Mouse (Mus musculus): ENCODE measurements around the gene Clec16a. TPM values are rescaled to one million over a fixed set of nuclear protein-coding genes. Genes with fewer than 3 reads are reported as not detected.

The Clec16a gene
- polyA plus RNA-seq, 1 experiment from 2014 or later, result 71.6 TPM

DNA sequence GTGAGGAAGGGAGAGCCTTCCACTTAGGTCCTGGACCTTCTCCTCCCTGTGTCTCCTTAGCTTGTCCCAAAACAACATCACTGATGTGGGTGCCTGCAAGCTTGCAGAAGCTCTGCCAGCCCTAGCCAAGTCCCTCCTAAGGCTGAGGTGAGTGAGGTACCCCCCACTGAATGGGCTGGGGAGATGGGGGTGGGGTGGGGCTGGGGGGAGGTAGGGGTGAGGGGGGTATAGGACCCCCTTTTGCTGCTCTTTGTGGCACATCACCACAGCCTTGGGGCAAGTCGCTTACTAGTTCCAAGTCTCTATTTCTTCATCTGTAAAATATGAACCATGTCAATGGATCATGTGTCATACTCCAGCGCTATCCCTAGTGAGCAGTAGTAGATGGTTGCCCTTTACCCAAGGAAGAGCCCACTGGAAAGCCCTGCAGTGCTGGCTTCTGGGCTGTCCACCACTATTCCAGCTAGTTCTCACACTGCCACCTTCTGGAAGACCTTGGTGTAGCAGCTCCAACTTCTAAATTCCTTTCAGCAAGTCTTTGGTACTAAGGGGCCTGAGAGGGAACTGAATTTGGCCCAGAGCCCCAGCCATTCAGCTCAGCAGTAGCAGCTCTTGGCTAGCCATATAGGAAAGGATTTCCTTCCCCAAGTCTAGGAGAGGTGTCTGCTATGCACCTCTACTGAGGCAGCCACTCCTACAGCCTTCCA is 24.1 kb upstream of the Clec16a start:
- Histone ChIP-seq H3K4me3 (no peak overlapping the region), H3K9me3 (no peaks in the 10 kb centered on the region), H3K9ac (no peak overlapping the region), H3K27ac (no peak overlapping the region), H3K27me3 (no peaks in the 10 kb centered on the region), H3K4me2 (no peak overlapping the region), H3K36me3 (no peaks in the 10 kb centered on the region), H3K4me1 (replicated peaks) (no peaks in the 10 kb centered on the region)
- ATAC-seq (ENCODE audit: low FRiP score), result peak; percentile 70; the same call in 1 of the 2 replicates
- WGBS, result 54% methylated on average over 2 of the region's 2 CpGs

DNA sequence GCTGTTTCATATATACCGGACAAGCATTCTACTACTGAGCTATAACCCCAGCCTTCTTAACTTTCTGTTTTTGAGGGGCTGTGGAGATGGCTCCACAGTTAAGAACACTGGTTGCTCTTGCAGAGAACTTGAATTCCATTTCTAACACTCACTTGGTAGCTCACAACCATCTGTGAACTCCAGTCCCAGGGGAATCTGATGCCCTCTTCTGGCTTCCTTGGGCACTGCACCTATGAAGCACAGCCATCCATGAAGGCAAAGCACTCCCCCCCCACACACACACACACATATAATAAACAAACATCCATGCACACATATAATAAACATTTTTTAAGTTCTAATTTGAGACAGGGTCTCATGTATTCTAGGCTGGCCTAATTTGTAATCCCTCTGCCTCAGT is 22.3 kb upstream of the Clec16a start:
- Histone ChIP-seq H3K36me3 (no peaks in the 10 kb centered on the region; the same call in 1 of the 2 replicates), H3K9ac (no peak overlapping the region), H3K9me3 (no peaks in the 10 kb centered on the region), H3K27me3 (no peaks in the 10 kb centered on the region), H3K4me1 (replicated peaks) (no peaks in the 10 kb centered on the region), H3K4me2 (no peak overlapping the region), H3K27ac (no peak overlapping the region), H3K4me3 (no peak overlapping the region)
- ATAC-seq (ENCODE audit: low FRiP score), result no peak
- WGBS, result 100% methylated on average over 1 of the region's 1 CpGs

DNA sequence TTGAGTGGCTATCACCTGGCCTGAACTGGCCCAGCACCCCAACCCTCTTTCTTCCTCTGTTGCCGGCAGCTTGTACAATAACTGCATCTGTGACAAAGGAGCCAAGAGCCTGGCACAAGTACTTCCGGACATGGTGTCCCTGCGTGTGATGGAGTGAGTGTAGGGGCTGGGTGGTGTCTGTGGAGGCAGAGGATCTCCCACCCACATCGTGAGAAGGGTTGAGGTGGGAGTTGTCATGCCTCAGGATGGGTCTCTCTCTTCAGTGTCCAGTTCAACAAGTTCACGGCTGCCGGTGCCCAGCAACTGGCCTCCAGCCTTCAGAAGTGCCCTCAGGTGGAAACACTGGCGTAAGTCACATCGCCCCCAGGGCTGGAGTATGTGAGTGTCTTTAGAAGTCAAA is 21.5 kb upstream of the Clec16a start:
- Histone ChIP-seq H3K4me1 (replicated peaks) (no peaks in the 10 kb centered on the region), H3K4me3 (no peak overlapping the region), H3K27me3 (no peaks in the 10 kb centered on the region), H3K27ac (no peak overlapping the region), H3K9me3 (no peaks in the 10 kb centered on the region), H3K9ac (no peak overlapping the region), H3K4me2 (no peak overlapping the region), H3K36me3 (no peaks in the 10 kb centered on the region; the same call in 1 of the 2 replicates)
- ATAC-seq (ENCODE audit: low FRiP score), result no peak
- WGBS, result 90% methylated on average over 8 of the region's 8 CpGs

DNA sequence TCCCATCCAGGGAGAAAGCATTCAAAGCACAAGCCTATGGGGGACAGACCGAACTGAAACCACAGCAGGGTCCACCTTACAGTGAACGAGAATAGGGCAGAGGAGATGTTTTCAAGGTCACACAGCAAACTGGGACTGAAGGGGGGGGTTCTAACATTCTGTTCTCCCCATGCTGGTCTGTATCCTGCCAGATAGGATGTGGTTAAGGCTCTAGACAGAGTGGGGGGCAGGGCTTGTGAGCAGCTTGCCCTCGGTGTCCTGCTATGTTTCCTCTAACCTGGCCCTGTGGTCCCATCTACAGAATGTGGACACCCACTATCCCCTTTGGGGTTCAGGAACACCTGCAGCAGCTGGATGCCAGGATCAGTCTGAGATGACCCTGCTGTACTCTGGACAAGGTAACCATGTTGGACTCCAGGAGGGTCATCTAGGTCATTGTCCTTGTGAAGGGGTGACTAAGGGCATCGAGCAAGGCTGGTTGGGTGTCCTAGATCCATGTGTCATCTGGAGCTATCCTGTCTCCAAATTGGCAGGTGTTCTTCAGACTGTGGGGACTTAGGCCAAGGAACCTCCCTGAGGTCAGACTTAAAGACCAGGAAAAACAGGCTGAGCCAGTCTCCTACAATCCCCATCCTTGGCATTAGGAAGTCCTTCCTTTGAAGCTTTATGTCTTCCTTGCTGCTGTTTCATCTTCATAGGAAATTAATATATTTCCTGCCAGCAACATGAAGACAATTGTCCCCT is 20.1 kb upstream of the Clec16a start:
- H3K27me3 ChIP-seq, result no peaks in the 10 kb centered on the region
- no peaks in the 10 kb centered on the region for H3K9me3 ChIP-seq
- no peak overlapping the region for H3K9ac ChIP-seq
- no peak overlapping the region for H3K27ac ChIP-seq
- no peak overlapping the region for H3K4me2 ChIP-seq
- no peaks in the 10 kb centered on the region for H3K4me1 ChIP-seq (replicated peaks)
- WGBS, result 78% methylated on average over 4 of the region's 4 CpGs
- H3K4me3 ChIP-seq, result no peak overlapping the region
- ATAC-seq (ENCODE audit: low FRiP score), result no peak
- H3K36me3 ChIP-seq, result peaks cover 13% of the 10 kb centered on the region

DNA sequence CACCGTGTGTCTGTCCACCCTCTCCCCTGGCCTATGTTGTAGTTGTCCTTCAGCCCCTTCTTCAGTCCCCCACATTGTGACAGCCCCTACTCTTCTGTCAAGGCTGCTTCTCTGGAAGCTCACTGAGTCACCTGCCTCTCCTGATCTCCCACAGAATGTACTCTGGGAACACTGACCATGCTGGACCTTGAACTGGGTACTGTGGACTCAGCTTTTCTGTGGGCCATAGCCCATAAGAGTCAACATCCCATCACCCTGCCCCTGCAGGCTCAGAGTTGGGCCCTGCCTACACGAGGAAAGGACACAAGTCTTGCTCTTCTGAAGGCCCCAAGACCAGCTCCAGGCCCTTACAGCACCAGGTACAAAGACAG is 19.5 kb upstream of the Clec16a start:
- Histone ChIP-seq H3K9ac (no peak overlapping the region), H3K9me3 (no peaks in the 10 kb centered on the region), H3K4me1 (replicated peaks) (no peaks in the 10 kb centered on the region), H3K4me2 (no peak overlapping the region), H3K36me3 (peaks cover 19% of the 10 kb centered on the region), H3K27ac (no peak overlapping the region), H3K27me3 (no peaks in the 10 kb centered on the region), H3K4me3 (no peak overlapping the region)
- no peak for ATAC-seq (ENCODE audit: low FRiP score)
- 69% methylated on average over 2 of the region's 2 CpGs for WGBS

DNA sequence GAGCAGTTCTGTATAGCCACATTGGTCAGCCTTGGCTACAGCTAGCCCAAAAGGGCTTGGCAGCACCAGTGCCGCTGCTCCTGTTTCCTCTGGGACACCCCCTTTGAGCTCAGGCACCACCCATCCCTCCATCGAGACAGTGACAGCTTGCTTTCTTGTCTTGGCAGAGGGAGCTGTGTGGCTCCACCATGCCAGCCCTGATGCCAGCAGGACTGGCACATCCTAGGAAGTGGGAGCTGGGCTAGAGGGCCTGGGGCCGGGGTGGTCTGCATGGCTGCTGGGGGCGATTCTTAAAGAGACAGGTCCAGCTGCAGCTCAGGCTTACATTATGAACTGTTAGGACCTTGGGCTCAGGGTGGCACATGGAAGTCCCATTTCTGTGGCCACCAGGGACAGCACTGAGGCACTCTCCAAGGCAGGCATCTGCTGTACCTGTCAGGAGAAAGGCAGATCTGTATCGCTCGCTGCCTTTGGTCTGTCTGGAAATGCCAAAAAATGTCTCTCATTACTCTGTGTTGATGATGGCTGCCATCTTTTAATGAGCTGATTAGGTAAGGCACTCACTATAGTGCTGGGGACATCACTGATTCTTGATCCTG is 18.0 kb upstream of the Clec16a start:
- no peak overlapping the region for H3K4me2 ChIP-seq
- H3K9me3 ChIP-seq, result no peaks in the 10 kb centered on the region
- ATAC-seq (ENCODE audit: low FRiP score), result peak; percentile 33; the same call in 1 of the 2 replicates
- no peak overlapping the region for H3K9ac ChIP-seq
- H3K27me3 ChIP-seq, result no peaks in the 10 kb centered on the region
- H3K27ac ChIP-seq, result no peak overlapping the region
- WGBS, result 79% methylated on average over 6 of the region's 6 CpGs
- peaks cover 30% of the 10 kb centered on the region for H3K36me3 ChIP-seq
- no peaks in the 10 kb centered on the region for H3K4me1 ChIP-seq (replicated peaks)
- no peak overlapping the region for H3K4me3 ChIP-seq

DNA sequence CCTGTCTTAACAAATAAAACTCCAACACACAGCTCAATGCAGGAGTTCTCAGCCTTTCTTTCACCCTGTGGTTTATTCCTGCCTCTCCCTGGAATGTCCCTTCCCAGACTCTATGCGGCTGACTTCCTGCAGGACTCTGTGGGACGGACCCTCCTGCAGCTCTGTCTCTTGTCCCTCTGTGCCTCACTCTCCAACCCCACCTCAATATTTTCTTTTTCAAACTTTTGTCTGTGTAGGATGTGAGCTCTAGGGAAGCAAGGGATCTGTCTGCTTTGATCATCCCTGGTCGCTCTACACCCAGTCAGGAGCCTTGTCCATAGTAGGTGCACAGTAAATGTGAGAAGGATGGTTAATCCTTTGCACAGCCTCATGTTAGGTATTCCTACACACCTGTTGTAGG is 16.8 kb upstream of the Clec16a start:
- H3K36me3 ChIP-seq, result peaks cover 32% of the 10 kb centered on the region
- no peaks in the 10 kb centered on the region for H3K9me3 ChIP-seq

DNA sequence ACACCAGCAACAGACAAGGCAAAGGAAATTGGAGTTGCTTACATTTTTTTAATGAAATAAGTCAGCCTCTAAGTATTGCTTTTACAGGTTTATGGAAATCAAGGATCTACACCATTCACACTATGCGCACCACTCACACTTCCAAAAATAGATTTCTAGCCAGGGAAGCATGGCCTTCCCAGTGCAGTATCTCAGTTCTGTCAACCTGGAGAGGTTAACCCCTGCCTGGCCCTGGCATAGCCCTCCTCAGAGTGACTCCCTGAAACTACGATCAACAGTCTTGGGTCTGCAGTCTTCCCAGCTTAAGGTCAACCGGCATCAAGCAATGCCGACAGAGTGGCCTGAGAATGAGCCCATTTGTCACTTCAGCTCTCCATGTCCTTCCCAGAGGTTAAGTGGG is 15.0 kb upstream of the Clec16a start:
- H3K36me3 ChIP-seq, result peaks cover 32% of the 10 kb centered on the region
- no peak overlapping the region for H3K9ac ChIP-seq
- H3K27ac ChIP-seq, result no peak overlapping the region
- H3K4me2 ChIP-seq, result no peak overlapping the region
- H3K4me3 ChIP-seq, result no peak overlapping the region
- H3K9me3 ChIP-seq, result no peaks in the 10 kb centered on the region
- H3K27me3 ChIP-seq, result no peaks in the 10 kb centered on the region
- 87% methylated on average over 4 of the region's 4 CpGs for WGBS
- no peak for ATAC-seq (ENCODE audit: low FRiP score)
- H3K4me1 ChIP-seq (replicated peaks), result peaks cover 11% of the 10 kb centered on the region

More for the DNA sequence above, 16.8 kb upstream of the Clec16a start:
- no peak overlapping the region for H3K9ac ChIP-seq
- 85% methylated on average over 3 of the region's 3 CpGs for WGBS
- H3K4me1 ChIP-seq (replicated peaks), result peaks cover 4% of the 10 kb centered on the region; the same call in 1 of the 2 replicates
- no peak for ATAC-seq (ENCODE audit: low FRiP score)
- no peaks in the 10 kb centered on the region for H3K27me3 ChIP-seq
- H3K4me2 ChIP-seq, result no peak overlapping the region
- no peak overlapping the region for H3K4me3 ChIP-seq
- no peak overlapping the region for H3K27ac ChIP-seq

DNA sequence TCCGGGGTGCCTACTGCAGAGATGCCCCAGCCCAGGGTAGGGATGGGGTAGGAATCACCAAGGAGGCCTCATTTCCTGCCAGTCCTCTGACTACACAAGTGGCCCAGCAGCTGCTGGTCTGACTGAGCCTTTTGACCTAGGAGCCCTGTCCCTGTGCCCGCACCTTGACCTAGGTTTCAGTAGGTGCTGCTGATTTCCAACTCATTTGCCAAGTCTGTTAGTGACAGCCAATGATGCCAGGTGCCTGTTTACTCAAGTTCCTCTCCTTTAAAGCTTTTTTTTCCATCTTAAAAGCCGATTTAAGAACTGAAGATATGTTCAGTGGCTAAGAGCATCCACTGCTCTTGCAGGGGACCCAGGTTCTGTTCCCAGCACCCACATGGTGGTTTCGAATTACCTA is 11.4 kb upstream of the Clec16a start:
- 96% methylated on average over 4 of the region's 4 CpGs for WGBS
- ATAC-seq (ENCODE audit: low FRiP score), result no peak
- H3K36me3 ChIP-seq, result peaks cover 38% of the 10 kb centered on the region

DNA sequence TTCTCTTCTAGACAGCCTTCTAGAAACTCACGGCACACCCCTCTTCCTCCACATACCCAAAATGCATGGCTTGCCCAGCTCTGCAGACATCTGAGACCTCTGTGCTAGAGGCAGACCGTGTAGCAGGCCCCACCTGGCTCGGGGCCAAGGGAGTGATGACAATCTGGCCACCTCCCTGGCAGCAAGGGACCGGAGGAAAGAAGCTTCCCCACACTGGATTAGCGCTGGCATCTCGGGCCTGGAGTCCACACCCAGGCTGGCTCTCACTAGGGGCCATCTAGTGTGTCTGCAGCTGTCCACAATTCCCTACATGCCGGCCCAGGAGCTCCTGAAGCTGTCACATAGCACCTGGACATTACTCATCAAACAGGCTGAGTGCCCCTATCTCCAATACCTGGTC is 10.6 kb upstream of the Clec16a start:
- H3K36me3 ChIP-seq, result peaks cover 30% of the 10 kb centered on the region
- peak overlapping the region; percentile 11; the same call in 1 of the 2 replicates for H3K9ac ChIP-seq
- H3K27ac ChIP-seq, result no peak overlapping the region
- H3K9me3 ChIP-seq, result no peaks in the 10 kb centered on the region
- no peak overlapping the region for H3K4me3 ChIP-seq
- ATAC-seq (ENCODE audit: low FRiP score), result no peak
- no peak overlapping the region for H3K4me2 ChIP-seq
- peaks cover 39% of the 10 kb centered on the region for H3K4me1 ChIP-seq (replicated peaks)
- no peaks in the 10 kb centered on the region for H3K27me3 ChIP-seq
- WGBS, result 70% methylated on average over 7 of the region's 7 CpGs

More for the DNA sequence above, 11.4 kb upstream of the Clec16a start:
- H3K27me3 ChIP-seq, result no peaks in the 10 kb centered on the region
- no peak overlapping the region for H3K4me3 ChIP-seq
- H3K27ac ChIP-seq, result no peak overlapping the region
- H3K9me3 ChIP-seq, result no peaks in the 10 kb centered on the region
- H3K9ac ChIP-seq, result no peak overlapping the region
- H3K4me1 ChIP-seq (replicated peaks), result peaks cover 31% of the 10 kb centered on the region
- H3K4me2 ChIP-seq, result no peak overlapping the region

DNA sequence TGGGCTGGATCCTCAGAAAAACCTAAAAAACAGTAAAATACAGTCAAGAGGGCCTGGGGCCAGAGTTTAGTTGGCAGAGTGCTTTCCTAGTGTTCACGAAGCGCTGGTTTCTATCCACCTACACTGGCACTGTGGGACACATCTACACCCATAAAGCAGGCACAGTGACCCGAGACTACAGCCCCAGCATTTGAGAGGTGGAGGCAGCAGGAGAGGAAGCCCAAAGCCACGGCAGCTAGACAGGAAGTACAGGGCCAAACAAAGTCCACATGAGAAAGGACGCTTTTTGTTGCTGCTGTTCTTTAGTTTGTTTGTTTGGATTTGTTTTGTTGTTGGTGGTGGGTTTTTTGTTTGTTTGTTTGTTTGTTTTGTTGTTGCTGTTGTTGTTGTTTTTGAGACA is 8.8 kb upstream of the Clec16a start:
- 89% methylated on average over 5 of the region's 5 CpGs for WGBS
- no peak for ATAC-seq (ENCODE audit: low FRiP score)

DNA sequence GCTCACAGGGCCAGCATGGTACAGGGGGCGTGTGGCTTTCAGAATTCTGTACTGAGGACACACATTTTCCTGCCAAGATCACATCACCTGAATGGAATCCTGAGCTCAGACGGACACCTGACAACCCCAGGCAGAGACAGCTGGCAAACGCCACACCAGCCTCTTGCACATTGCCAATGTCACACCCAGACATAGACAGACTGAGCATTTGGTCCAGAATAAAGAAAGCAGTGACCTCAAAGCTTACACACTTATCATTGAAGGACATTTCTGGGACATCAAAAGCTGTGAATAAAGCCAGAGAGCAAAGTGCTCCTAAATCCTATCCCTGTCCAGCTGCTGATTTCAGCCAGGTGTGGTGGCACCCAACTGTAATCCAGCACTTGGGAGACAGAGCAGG is 8.2 kb upstream of the Clec16a start:
- no peak overlapping the region for H3K4me3 ChIP-seq
- no peaks in the 10 kb centered on the region for H3K9me3 ChIP-seq
- H3K4me2 ChIP-seq, result no peak overlapping the region
- peaks cover 63% of the 10 kb centered on the region for H3K4me1 ChIP-seq (replicated peaks)
- H3K27me3 ChIP-seq, result no peaks in the 10 kb centered on the region
- peaks cover 11% of the 10 kb centered on the region for H3K36me3 ChIP-seq
- no peak overlapping the region for H3K27ac ChIP-seq
- no peak overlapping the region for H3K9ac ChIP-seq
- ATAC-seq (ENCODE audit: low FRiP score), result no peak
- 85% methylated on average over 3 of the region's 3 CpGs for WGBS

More for the DNA sequence above, 8.8 kb upstream of the Clec16a start:
- no peak overlapping the region for H3K27ac ChIP-seq
- H3K36me3 ChIP-seq, result peaks cover 17% of the 10 kb centered on the region
- no peaks in the 10 kb centered on the region for H3K27me3 ChIP-seq
- H3K4me2 ChIP-seq, result no peak overlapping the region
- no peak overlapping the region for H3K9ac ChIP-seq
- peaks cover 57% of the 10 kb centered on the region for H3K4me1 ChIP-seq (replicated peaks)
- H3K9me3 ChIP-seq, result no peaks in the 10 kb centered on the region
- H3K4me3 ChIP-seq, result no peak overlapping the region

Data from hindbrain, embryonic 13.5 days (tissue).